8 mouse cellular contexts compared by ENCODE assay signal in genomic region chr2:34770951-34771350, GRCm38 (mm10). TPM values are rescaled to one million over a fixed set of nuclear protein-coding genes. Genes with fewer than 3 reads are reported as not detected.
DNase-seq lines count a peak whose midpoint lies in the region; ATAC-seq and TF ChIP-seq lines count a peak whose summit lies in the region.

No protein-coding gene starts in this region.

- no peak for DNase-seq in heart, adult 9 months (ENCODE audit: low spot score in 2 of 2)
- no peak for DNase-seq in G1E (ENCODE audit: low spot score)
- no peak for DNase-seq in hindbrain, embryonic 10.5 days (ENCODE audit: low spot score)
- no peak for DNase-seq in midbrain, embryonic 10.5 days (ENCODE audit: low spot score)
- DNase-seq in frontal cortex, postnatal 36 days (ENCODE audit: low spot score in 2 of 2): no peak
- no peak for DNase-seq in thymus, postnatal 25 days

- peaks cover 34% of the 10 kb centered on the region for H3K4me1 ChIP-seq in heart, embryonic 15.5 days (replicated peaks)
- H3K4me1 ChIP-seq in G1E (ENCODE audit: insufficient read depth, low read depth, low read length): peaks cover 33% of the 10 kb centered on the region
- peaks cover 40% of the 10 kb centered on the region for H3K4me1 ChIP-seq in hindbrain, embryonic 10.5 days (replicated peaks)
- peaks cover 39% of the 10 kb centered on the region for H3K4me1 ChIP-seq in midbrain, embryonic 10.5 days

- H3K27ac ChIP-seq in heart, embryonic 15.5 days: peak overlapping the region; percentile 89
- peak overlapping the region; percentile 98 for H3K27ac ChIP-seq in hindbrain, embryonic 10.5 days
- peak overlapping the region; percentile 99 for H3K27ac ChIP-seq in midbrain, embryonic 10.5 days (replicated peaks)

- H3K4me2 ChIP-seq in heart, embryonic 15.5 days: peak overlapping the region; percentile 65

- peak overlapping the region; percentile 95 for H3K9ac ChIP-seq in heart, embryonic 15.5 days

- no peak for TF ChIP-seq CTCF in G1E (IDR thresholded peaks at IDR 0.05; ENCODE audit: low read depth, low read length)

- H3K27me3 ChIP-seq in heart, embryonic 15.5 days: no peaks in the 10 kb centered on the region
- H3K27me3 ChIP-seq in G1E (ENCODE audit: insufficient read depth, low read length): no peaks in the 10 kb centered on the region
- H3K27me3 ChIP-seq in hindbrain, embryonic 10.5 days (ENCODE audit: insufficient read depth, poor library complexity, severe bottlenecking): no peaks in the 10 kb centered on the region
- H3K27me3 ChIP-seq in midbrain, embryonic 10.5 days (ENCODE audit: low read depth, poor library complexity, severe bottlenecking): no peaks in the 10 kb centered on the region

- WGBS in heart, embryonic 15.5 days: 4% methylated on average over 6 of the region's 6 CpGs
- 5% methylated on average over 6 of the region's 6 CpGs for WGBS in hindbrain, embryonic 10.5 days
- WGBS in midbrain, embryonic 10.5 days: 7% methylated on average over 6 of the region's 6 CpGs

- ATAC-seq in heart, embryonic 15.5 days (replicated peaks; ENCODE audit: insufficient number of reproducible peaks, insufficient read depth, low FRiP score, low read depth): no peak
- no peak for ATAC-seq in G1E (ENCODE audit: extremely low read depth, insufficient number of reproducible peaks, low FRiP score, poor library complexity, severe bottlenecking)
- no peak for ATAC-seq in erythroid progenitor cell, adult 5-6 weeks (replicated peaks; ENCODE audit: low FRiP score, poor library complexity, severe bottlenecking)

- peaks cover 25% of the 10 kb centered on the region for H3K36me3 ChIP-seq in heart, embryonic 15.5 days
- H3K36me3 ChIP-seq in G1E (replicated peaks): peaks cover 48% of the 10 kb centered on the region
- peaks cover 35% of the 10 kb centered on the region for H3K36me3 ChIP-seq in hindbrain, embryonic 10.5 days
- peaks cover 41% of the 10 kb centered on the region for H3K36me3 ChIP-seq in midbrain, embryonic 10.5 days

- no peaks in the 10 kb centered on the region for H3K9me3 ChIP-seq in heart, embryonic 15.5 days (replicated peaks)
- H3K9me3 ChIP-seq in G1E (replicated peaks): no peaks in the 10 kb centered on the region
- H3K9me3 ChIP-seq in hindbrain, embryonic 10.5 days: no peaks in the 10 kb centered on the region; the same call in 1 of the 2 replicates
- no peaks in the 10 kb centered on the region for H3K9me3 ChIP-seq in midbrain, embryonic 10.5 days (replicated peaks)

- peak overlapping the region; percentile 85 for H3K4me3 ChIP-seq in heart, embryonic 15.5 days
- peak overlapping the region; percentile 98 for H3K4me3 ChIP-seq in G1E (ENCODE audit: low read depth, low read length)
- peak overlapping the region; percentile 100 for H3K4me3 ChIP-seq in hindbrain, embryonic 10.5 days
- H3K4me3 ChIP-seq in midbrain, embryonic 10.5 days: peak overlapping the region; percentile 100

RNA-seq across cellular contexts. Expression of gene Hspa5, which starts 0.8 kb away (rescaled TPM):
- 633 and 641 TPM in 2 replicates for polyA plus RNA-seq in heart, embryonic 15.5 days (2015; fragmentation: Nextera tagmentation; extraction: Ambion mirVana)
- 117 and 127 TPM in 2 replicates for total RNA-seq in G1E (2014; fragmentation: Nextera tagmentation)
- 337 and 367 TPM in 2 replicates for total RNA-seq in G1E (2017)
- polyA plus RNA-seq in G1E (2012): 48.4 and 59.2 TPM in 2 replicates
- polyA plus RNA-seq in hindbrain, embryonic 10.5 days (2016; fragmentation: Nextera tagmentation; extraction: Ambion mirVana): 614 and 918 TPM in 2 replicates
- 811 and 977 TPM in 2 replicates for polyA plus RNA-seq in midbrain, embryonic 10.5 days (2016; fragmentation: Nextera tagmentation; extraction: Ambion mirVana)
- total RNA-seq in erythroid progenitor cell, adult 5-6 weeks (2015; ENCODE audit: low replicate concordance): 168 and 188 TPM in 2 replicates
- 512 and 550 TPM in 2 replicates for total RNA-seq in erythroid progenitor cell, adult 5-6 weeks (2017; ENCODE audit: low replicate concordance)

RNA-seq across cellular contexts. Expression of gene Gapvd1, which starts 15.9 kb away (rescaled TPM):
- polyA plus RNA-seq in heart, embryonic 15.5 days (2015; fragmentation: Nextera tagmentation; extraction: Ambion mirVana): 60.7 and 66.0 TPM in 2 replicates
- total RNA-seq in G1E (2014; fragmentation: Nextera tagmentation) (89.2 and 102 TPM in 2 replicates), G1E (2017) (83.0 and 95.0 TPM in 2 replicates)
- 16.6 and 23.5 TPM in 2 replicates for polyA plus RNA-seq in G1E (2012)
- 90.4 and 94.0 TPM in 2 replicates for polyA plus RNA-seq in hindbrain, embryonic 10.5 days (2016; fragmentation: Nextera tagmentation; extraction: Ambion mirVana)
- polyA plus RNA-seq in midbrain, embryonic 10.5 days (2016; fragmentation: Nextera tagmentation; extraction: Ambion mirVana): 87.0 and 96.2 TPM in 2 replicates
- 106 and 118 TPM in 2 replicates for total RNA-seq in erythroid progenitor cell, adult 5-6 weeks (2015; ENCODE audit: low replicate concordance)
- total RNA-seq in erythroid progenitor cell, adult 5-6 weeks (2017; ENCODE audit: low replicate concordance): 198 and 392 TPM in 2 replicates

RNA-seq across cellular contexts. Expression of gene Rabepk, which starts 28.8 kb away (rescaled TPM):
- polyA plus RNA-seq in heart, embryonic 15.5 days (2015; fragmentation: Nextera tagmentation; extraction: Ambion mirVana): 22.2 and 24.3 TPM in 2 replicates
- total RNA-seq in G1E (2014; fragmentation: Nextera tagmentation) (16.0 and 21.1 TPM in 2 replicates), G1E (2017) (31.8 and 36.9 TPM in 2 replicates)
- polyA plus RNA-seq in G1E (2012): 9.1 and 11.6 TPM in 2 replicates
- polyA plus RNA-seq in hindbrain, embryonic 10.5 days (2016; fragmentation: Nextera tagmentation; extraction: Ambion mirVana): 31.5 and 43.0 TPM in 2 replicates
- polyA plus RNA-seq in midbrain, embryonic 10.5 days (2016; fragmentation: Nextera tagmentation; extraction: Ambion mirVana): 40.3 and 41.6 TPM in 2 replicates
- total RNA-seq in erythroid progenitor cell, adult 5-6 weeks (2015; ENCODE audit: low replicate concordance): 1.3 and 9.0 TPM in 2 replicates
- 1.5 and 4.7 TPM in 2 replicates for total RNA-seq in erythroid progenitor cell, adult 5-6 weeks (2017; ENCODE audit: low replicate concordance)

RNA-seq across cellular contexts. Expression of gene Fbxw2, which starts 55.2 kb away (rescaled TPM):
- polyA plus RNA-seq in heart, embryonic 15.5 days (2015; fragmentation: Nextera tagmentation; extraction: Ambion mirVana): 57.5 and 65.2 TPM in 2 replicates
- total RNA-seq in G1E (2014; fragmentation: Nextera tagmentation) (60.0 and 74.7 TPM in 2 replicates), G1E (2017) (99.5 and 104 TPM in 2 replicates)
- polyA plus RNA-seq in G1E (2012): 22.7 and 26.1 TPM in 2 replicates
- 65.6 and 73.6 TPM in 2 replicates for polyA plus RNA-seq in hindbrain, embryonic 10.5 days (2016; fragmentation: Nextera tagmentation; extraction: Ambion mirVana)
- 74.0 and 80.3 TPM in 2 replicates for polyA plus RNA-seq in midbrain, embryonic 10.5 days (2016; fragmentation: Nextera tagmentation; extraction: Ambion mirVana)
- total RNA-seq in erythroid progenitor cell, adult 5-6 weeks (2015; ENCODE audit: low replicate concordance): 92.6 and 93.5 TPM in 2 replicates
- total RNA-seq in erythroid progenitor cell, adult 5-6 weeks (2017; ENCODE audit: low replicate concordance): 95.5 and 121 TPM in 2 replicates

Comparison
In these comparisons a context has a peak if more than half of its experiments do, and no peak if none do; other contexts are left out.
1. RNA of gene Hspa5, which starts 0.8 kb away (polyA plus RNA-seq): 811 to 977 TPM in midbrain, embryonic 10.5 days, 633 to 641 TPM in heart, embryonic 15.5 days and 614 to 918 TPM in hindbrain, embryonic 10.5 days; 48.4 to 59.2 TPM in G1E; every median in the first group is over 10 times any median in the second.
2. Peak in every context shown above with its lines, with median percentiles within 50 percentile points of each other: H3K27ac ChIP-seq and H3K4me3 ChIP-seq.